Mouse (Mus musculus): ENCODE measurements around the gene Reep3.
A peak's percentile ranks its signal among the peaks of the same experiment; 100 is the strongest.

Gene Reep3

DNA sequence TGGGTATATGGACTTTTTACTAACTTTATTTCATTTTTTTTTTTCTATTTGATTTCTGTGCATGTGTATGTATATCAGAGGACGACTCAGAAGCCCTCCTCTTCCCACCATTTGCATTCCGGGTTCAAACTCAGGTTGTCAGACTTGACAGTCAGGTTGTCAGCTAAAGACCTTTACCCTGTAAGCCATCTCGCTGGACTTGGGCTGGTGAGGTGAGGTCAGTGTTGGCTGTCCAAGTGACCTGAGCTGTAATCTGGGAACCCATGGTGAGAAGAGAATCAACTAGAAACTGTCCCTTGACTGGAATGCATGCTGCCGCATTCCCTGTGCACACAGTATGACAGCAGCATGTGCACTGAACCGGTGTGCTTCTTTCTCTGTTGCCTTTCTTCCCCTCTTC, 12.9 kb upstream of the Reep3 start:
- no peak for DNase-seq

DNA sequence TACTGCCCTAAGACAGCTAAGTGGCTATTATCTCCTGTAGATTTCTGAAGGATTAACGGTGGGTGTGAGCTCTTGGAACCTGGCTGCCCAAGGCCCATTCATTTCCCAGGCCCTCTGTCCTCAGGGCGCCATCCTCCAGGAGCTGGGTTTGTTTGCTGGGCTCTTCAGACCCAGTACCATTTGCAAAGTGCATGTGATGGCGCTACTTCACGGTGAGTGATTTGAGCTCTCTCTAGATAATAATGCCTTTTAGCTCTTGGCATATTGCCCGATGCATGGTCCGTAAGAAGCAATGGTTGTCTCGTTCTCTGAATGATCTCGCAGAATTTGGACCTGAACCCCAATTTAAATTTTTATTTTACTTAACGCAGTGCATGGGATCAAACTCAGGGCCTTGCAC, 11.4 kb upstream of the Reep3 start:
- DNase-seq: no peak

DNA sequence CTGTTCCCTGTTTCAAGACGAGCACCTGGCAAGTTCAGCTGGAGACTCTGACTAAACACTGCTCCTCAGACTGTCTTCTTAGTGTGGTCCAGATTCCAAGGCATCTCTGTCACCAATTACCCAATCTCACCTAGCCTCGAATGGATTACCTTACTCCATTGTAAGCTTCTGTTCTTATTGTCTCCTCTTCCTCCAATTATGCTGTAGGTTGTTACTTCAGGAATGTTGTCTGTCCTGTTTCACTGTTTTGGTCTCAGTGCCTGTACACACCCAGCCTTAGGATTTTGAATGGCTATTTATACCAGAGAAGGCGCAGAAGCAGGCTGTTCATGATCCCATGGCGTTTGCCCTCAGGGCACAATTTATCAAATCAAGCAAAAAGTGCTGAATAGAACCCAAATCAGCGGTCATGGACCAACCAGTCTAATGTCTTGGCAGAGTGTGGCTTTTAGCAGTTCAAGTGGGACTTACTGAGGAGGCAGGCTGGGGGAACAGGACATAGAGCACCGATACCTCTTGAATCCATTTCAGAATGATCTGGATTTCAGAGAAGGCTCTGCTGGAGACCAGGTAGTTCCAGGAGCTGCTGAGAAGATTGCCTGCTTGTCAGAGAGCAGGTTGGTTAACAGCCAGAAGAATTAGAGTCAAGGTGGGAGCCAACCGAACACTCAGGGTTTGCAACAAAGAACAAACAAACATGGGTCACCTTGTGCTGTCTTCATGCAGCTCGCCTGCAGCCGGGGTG, 10.4 kb upstream of the Reep3 start:
- DNase-seq: no peak

DNA sequence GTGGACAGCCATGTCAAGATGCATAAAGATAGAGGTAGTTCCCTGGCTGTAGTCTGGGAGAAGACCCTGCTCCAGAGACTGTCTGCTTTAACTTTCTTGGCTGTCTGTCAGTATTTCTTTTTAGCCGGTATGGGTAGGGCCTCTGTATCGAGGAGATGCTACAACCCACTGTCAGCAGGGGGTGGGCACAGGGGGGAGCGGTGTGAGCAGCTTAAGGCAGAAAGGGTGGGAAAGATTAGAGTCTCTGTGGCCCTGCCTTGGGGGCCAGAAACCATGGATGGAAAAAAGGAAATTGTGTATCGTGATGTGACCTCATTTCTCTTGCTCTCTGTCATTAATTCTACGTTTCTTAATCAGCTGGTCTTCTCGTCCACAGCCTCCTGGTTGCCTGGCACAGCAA, 9.7 kb upstream of the Reep3 start:
- DNase-seq: no peak

DNA sequence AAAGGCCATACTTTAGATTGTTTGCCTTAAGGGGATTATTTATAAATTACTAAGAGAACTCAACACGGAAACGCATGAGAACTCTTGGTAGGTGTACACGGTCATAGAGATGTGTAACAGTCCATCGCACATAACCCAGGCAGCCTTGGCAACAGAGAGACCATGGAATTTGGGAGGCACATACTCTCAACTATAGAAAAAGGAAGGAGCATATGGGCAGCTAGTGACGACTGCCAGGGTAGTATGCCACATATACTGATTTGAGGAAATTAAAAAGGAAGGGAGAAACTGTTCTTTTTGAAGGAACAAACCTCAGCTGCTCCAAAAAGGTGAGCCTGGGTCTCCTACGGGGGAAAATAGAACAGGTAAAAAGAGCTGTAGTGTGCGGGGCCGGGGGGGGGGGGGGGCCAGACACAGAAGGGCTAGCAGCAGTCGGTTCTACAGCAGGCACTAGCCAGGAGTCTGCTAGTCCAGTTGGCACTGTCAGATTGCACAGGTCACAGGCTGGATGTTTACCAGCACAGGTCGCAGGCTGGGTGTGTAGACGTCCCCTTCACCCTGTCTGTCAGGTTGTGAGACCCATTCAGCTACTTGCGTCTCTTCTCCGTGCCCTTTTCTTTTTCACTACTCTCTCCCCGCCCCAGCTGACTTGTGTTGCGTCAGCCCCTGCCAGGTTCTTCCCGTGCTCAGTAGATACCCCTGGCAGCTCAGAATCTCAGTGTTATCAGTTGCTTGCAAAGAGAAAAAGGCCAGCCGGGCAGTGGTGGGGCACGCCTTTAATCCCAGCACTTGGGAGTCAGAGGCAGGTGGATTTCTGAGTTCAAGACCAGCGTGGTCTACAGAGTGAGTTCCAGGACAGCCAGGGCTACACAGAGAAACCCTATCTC, 8.8 kb upstream of the Reep3 start:
- peak; percentile 67 for DNase-seq

DNA sequence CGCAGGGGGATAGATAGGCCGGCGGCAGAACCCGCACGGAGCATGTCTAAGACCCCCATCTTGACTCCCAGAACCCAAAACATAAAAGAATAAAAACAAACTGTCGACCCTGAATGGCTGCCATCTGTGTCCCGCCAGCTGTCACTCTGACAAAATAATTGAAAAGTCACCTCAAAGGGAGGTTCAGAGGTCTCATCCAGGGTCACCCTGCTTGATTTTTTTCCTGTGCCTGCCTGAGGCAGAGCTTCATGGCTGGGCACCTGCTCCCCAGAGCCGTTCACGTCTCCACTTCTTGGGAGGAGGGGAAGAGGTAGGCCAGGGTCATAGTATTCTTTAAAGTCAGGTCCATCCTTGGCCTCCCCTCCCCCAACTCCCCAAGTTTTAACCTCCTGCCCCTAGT, 7.8 kb upstream of the Reep3 start:
- DNase-seq: no peak

DNA sequence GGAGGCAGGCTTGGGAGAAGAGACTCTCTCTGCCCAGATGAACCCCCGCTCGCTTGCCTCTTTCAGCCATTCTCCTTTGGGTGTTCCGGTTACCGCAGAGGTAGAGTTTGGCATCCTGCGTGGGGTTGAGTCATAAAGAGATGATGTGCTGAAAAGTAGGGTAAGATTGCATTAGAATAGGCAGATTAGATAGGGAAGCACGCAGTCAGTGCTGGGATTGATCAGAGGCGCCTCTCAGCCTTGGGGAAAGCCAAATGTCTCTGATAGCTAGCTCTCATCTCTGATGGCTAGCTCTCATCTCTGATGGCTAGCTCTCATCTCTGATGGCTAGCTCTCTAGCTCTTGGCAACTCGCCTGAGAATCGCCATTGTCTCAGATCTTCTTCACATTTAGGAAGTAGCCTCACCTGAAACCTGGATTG, 4.1 kb upstream of the Reep3 start:
- DNase-seq: no peak

DNA sequence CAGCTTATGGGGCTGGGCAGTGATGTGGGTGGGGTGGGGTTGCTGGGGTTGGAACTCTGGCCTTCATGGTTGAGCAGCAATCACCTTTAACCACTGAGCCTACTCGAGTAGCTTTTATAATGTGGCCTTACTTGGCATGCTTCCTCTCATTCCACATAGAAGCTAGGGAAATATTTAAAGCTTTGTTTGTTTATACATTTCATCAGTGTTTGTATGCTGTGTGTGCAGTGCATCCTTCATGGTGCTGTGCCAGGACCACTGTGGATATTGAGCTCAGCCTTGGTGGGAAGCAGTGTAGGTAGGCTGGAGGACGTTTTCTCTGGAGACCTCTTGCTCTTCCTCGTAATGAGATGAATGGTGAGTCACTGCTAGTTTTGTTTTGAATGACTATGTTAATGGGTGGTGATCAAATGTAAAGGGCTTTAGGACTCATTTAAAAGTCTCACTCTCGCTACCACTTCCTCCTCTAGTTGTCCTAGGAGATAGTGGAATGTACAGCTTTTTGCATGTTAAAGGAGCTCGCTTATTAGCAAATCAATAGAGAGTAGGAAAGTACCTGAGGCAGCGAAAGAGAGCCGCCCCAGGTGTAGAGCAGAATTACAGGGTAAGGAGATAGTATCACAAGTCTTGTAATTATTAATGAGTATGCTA, 3.4 kb upstream of the Reep3 start:
- no peak for DNase-seq

DNA sequence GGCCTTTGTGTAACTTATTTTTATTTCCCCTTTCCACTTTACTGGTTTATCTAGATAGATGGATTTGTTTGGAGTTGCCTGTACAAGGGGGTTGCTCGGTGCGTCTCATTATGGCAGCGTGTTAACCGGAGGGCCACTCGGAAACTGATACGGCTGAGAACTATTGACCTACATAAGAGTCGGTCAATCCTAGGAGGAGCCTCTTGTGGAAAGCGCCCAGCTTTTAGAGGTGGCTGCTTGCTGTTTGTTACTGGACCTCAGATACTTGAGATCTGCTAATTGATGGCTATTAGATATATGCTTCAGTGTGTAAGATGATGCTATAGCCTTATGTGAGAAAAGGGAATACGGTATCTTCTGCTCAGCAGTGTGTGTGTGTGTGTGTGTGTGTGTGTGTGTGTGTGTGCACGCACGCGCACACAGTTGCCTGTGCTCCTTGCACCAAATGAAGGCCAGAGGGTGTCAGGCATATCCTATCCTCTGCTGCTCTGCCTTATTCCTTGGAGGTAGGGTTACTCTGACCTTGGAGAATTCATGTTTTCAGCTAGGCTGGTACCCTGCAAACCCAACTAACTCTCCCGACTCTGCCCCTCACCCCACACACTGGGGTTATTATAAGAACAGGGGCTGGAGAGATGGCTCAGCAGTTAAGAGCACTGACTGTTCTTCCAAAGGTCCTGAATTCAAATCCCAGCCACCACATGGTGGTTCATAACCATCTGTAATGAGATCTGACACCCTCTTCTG, 2.6 kb upstream of the Reep3 start:
- DNase-seq: no peak

DNA sequence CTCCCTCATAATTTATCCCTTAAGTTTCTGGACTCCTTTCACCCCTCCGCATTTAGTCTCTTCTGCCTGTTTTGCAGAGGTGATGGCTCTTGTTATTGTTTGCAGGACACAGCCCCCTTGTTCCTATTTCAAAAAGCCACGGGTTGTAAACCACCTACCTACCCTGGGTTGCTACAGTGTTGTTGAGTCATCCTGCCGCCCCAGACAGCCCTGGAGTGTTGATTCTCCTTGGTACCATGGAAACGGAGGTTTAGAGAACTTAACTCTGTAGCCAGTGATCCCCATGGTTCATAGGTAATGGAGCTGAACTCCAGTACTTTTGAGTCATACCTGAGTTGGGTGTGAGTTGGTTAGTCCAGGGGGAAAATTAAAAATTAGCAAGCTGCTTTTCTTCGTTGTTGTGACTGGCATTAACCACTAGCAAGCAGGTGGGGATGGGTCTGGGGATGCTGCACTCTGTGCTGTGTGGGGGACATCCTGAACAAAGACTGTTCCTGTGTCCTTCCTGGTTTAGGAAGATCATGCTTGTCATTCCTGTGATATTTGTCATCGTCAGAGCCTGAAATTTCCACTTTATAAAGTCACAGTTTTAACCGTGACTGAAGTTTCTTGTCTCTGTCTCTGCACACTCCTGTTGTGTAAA, 1.8 kb upstream of the Reep3 start:
- DNase-seq: no peak

DNA sequence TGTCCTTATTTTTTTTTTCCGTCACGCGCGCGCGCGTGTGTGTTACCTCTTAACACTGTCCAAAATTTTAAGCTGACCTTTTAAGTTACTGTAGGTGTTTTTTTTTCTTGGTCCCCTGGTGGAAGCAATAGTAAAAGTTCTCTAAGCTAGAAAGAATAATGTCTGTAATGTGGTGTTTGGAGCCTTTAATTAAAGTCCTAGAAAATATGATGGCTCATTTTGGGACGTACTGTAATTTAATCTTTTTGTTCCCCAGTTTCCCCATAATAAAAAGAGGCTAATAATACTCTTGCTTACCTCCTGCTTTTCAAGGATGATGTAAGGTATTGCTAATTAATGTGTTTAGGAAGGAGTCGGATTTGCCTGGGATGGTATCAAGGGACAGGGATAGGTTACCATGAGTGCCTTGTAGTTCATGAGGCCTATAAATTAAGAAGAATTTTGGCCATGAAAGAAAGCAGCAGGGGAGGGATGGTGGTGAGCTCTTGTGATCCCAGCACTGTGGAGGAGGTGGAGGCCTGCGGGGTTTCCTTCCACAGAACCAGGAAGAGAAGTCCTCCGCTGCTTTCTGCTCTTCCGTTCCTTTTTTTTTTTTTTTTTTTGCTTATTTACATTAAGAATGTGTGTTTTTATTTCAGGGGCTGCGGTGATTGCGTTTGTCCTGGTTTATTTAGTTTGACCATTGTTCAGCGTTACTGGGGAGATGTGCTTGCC, 849 bp upstream of the Reep3 start:
- DNase-seq: no peak

DNA sequence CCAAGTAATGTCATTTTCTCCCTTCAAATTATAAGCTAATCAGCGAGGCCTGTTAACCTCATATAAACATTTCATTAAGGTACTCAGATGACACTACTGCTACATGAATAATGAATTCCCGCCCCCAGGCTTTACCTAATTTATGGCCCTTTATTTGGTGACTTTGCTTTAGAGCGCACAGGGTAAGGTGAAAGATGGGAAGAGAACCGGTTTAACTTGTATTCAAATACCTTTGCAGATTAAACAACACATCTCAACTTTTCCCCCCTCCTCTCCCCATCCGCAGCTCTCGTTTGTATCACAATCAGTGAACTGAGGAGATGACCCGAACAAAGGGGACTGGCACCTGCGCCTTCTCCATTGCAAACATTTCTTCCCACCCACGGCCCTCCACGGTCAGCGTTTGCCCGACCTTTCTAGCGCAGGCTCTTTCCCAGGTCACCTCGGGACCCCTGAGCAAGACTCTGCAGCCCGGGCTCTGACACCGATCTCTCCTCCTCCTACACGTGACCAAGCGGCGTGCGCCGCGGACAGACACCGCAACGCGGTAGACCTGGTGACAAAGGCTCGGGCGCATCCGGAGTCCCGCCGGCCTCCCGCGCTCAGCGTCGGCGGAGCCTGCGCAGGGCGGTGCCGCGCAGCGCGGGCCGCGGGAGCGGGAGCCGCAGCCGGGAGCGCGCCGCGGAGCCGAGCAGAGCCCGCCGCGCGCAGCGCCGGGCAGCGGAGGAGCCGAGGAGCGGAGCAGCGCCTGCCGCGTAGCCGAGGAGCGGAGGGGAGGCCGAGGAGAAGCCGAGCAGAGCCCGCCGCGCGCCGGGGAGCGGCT, 736 bp downstream of the Reep3 start, which contains the start of gene Jmjd1c:
Gene Jmjd1c, plus strand, starts transcription at position 328 of the 823 bp plus-strand sequence.
- peak; percentile 86 for DNase-seq

DNA sequence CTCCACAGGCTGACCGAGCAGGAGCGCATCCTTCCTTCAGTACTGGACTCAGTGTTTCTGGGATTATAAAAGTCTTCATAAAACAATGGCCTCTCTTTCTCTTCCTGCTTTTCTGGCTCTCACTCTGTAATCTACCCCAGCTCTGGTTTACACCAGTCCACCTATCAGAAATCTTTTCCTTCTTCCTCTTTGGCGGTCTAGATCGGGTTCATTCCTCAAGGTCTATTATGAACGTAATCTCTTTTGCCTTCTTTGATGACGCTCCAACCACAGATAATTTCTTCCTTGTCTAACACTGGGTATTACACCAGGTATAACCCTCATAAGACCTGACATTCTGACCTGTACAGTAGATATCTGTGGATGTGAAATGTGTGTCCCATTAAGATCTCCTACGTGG, 1.8 kb downstream of the Reep3 start:
- DNase-seq: no peak

DNA sequence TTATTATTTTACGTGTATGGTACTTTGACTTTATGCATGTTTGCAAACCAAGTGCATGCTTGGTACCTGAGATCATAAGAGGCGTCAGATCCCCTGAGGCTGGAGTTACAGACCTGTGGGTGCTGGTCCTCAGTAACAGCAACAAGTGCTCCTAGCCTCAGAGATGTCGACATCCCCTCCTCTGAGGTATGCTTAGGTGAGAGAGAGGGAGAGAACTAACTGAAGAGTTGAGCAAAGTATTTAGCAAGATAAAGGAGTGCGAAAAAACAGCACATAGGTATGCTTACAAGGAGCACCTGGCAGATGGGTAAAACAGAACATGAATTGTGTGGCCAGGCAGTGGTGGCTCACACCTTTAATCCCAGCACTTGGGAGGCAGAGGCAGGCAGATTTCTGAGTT, 6.1 kb downstream of the Reep3 start:
- no peak for DNase-seq

DNA sequence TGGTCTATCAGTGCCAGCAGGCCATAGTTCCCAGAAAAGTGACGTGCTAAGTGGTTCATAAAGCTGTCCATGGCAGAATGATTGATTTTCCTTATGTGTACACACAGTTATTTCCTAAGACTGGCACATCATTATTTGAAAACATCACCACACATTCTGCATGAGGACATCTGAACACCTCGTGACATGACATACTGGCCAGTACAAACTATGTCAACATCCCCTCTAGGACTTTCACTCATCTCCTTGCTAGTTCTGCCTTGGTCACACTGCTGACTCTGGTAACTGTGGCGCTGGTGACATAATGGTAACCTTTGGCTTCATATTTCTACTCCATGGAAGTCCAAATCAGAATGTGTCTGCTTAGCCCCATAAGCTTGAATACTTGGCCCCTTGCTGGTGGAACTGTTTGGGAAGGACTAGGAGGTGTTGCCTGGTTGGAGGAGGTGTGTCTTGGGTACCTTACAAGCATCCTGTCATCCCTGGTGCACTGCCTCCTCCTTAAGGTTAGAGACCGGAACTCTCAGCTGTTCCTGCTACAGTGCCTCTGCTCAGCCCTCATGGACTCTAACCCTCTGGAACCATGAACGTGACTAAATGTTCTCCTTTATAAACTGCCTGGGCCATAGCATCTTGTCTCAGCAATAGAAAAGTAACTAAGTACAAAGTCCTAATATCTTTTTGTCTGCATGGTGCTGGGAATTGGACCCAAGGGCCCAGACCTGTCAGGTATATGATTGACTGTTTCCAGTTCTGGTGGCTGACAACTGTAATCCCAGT, 9.1 kb downstream of the Reep3 start:
- DNase-seq: no peak

DNA sequence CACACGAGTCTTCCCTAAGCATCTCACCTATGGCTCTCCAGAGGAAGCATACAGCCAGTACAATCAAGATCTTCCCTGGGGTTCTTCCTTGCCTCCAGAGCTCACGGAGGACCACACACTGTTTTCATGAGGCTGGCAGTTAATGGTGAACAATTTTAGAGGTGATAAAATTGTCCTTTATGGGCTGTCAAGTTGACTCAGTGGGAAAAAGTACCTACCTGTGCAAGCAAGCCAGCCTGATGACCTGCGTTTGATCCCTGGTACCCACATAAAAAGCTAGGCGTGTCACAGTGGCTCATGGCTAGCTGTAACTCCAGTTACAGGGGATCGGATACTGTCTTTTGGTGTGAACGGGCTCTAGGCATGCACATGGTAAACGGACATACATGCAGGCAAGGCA, 10.8 kb downstream of the Reep3 start:
- no peak for DNase-seq

DNA sequence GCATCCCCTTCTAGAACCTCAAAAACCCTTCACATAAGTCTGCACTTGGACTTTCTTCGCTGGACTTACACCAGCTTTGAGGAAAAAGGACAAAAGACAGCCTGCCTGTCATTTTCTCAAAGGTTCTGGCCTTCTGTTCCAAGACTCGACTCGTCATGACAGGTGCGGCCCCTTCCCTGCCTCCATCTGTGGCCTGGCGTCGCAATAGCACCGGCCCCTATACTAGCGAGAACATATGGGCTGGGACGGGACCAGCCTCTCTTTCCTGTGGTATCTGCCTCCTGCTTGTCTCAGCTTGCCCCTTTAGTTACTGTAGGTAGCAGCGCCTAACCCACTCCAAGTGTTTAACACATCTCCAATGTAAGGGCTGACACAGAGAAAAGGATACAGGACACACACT, 11.6 kb downstream of the Reep3 start:
- peak; percentile 79 for DNase-seq

DNA sequence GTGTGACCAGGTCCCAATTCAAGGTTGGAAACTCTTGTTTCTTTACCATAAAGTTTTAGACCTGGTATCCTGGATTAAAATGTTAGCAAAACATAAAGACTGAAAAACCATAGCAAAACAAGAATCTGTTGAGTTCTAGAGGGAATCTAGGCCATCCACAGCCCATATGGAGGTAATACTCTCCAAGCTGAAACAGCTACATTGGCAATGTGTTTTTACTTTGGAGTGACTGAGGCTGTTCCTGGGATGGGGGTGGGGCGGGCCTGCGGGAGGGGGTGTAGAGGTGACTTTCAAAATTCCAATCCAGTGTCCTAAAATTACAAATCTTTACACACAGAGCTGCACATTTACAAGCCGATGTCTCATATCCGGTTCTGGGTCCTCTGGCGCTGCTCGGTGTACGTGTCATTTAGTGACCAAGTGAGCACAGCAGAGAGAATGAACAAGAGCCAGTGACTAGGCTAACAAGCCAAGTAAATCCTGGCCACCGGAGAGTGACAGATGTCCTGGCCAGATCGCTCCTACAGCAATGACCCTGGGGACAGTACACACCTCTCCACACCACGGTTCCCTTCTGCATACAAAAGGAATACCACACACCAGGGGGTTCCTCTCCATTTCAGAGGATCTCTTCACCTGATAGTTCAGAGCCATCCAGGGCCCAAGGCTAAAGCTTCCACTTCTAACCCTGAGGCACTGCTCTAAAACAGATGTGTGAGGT, 13.1 kb downstream of the Reep3 start:
- peak; percentile 87 for DNase-seq

DNA sequence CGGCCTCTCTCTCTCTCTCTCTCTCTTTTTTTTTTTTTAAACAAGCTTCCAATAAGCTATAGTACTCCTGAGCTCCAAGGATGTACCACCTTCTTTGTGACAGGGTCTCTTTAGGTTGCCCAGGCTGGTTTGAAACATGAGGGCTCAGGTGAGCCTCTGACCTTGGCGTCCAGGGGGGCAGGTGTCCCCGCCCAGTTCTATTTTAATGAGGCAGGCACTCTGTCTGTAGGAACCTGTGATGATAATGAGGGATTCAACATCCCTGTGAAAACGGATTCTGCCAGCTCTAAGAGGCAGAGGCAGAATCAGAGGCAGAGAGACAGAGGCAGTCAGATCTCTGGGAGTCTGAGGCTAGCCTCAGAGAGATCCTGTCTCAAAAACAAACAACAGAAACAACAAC, 14.2 kb downstream of the Reep3 start:
- no peak for DNase-seq
